Mouse (Mus musculus) layer of hippocampus, postnatal 25 days (tissue): ENCODE measurements around the gene Neo1. TPM values are rescaled to one million over a fixed set of nuclear protein-coding genes. Genes with fewer than 3 reads are reported as not detected.

Experiments
- DNase-seq, 2 experiments: peaks; one replicate each; pipeline ENCODE4 v3.0.0; 2022; ENCODE audit warnings: mixed read lengths in 2 of 2, low spot score in 1 of 2; ENCODE audit errors: extremely low spot score in 1 of 2
- total RNA-seq, 2 experiments: library from RNA; stranded (reverse); gene quantifications; 2 replicates each; pipeline ENCODE4 v1.2.3; 2021

The Neo1 gene
- total RNA-seq = 10 to 100 TPM; 86.9 to 88.5 TPM

- peak; percentile 86 to 94 for DNase-seq
These were observed at the start of gene Neo1 for GRCm38 (mm10) chr9:59036159-59036731. Neo1 (minus strand) TSS chr9:59036441.

GRCm38 (mm10) chr9:59075632-59076031, 39.4 kb upstream of the Neo1 start:
- DNase-seq = no peak

GRCm38 (mm10) chr9:59073887-59074286, 37.6 kb upstream of the Neo1 start:
- DNase-seq = no peak

GRCm38 (mm10) chr9:59072076-59072777, 36.0 kb upstream of the Neo1 start:
- DNase-seq = no peak

- DNase-seq = no peak
These were observed 35.2 kb upstream of the Neo1 start for GRCm38 (mm10) chr9:59071220-59071977.

GRCm38 (mm10) chr9:59070216-59070615, 34.0 kb upstream of the Neo1 start:
- no peak for DNase-seq

GRCm38 (mm10) chr9:59065616-59066301, 29.5 kb upstream of the Neo1 start:
- DNase-seq = no peak

- no peak for DNase-seq
These were observed 26.2 kb upstream of the Neo1 start for GRCm38 (mm10) chr9:59062409-59062808.

- DNase-seq = no peak
These were observed 23.9 kb upstream of the Neo1 start for GRCm38 (mm10) chr9:59060026-59060605.

GRCm38 (mm10) chr9:59059158-59059557, 22.9 kb upstream of the Neo1 start:
- no peak for DNase-seq

GRCm38 (mm10) chr9:59058060-59058459, 21.8 kb upstream of the Neo1 start:
- DNase-seq = no peak

- no peak for DNase-seq
These were observed 20.0 kb upstream of the Neo1 start for GRCm38 (mm10) chr9:59056281-59056680.

GRCm38 (mm10) chr9:59041805-59042204, 5.6 kb upstream of the Neo1 start:
- DNase-seq = no peak

- DNase-seq = peak in 1 of 2 experiments; percentile 54
These were observed 596 bp upstream of the Neo1 start for GRCm38 (mm10) chr9:59036732-59037341.

GRCm38 (mm10) chr9:59035342-59036158, 691 bp downstream of the Neo1 start:
- peak; percentile 33 to 36 for DNase-seq

GRCm38 (mm10) chr9:59034836-59035235, 1.4 kb downstream of the Neo1 start:
- DNase-seq = no peak

GRCm38 (mm10) chr9:59033492-59033891, 2.7 kb downstream of the Neo1 start:
- no peak for DNase-seq

- DNase-seq = no peak
These were observed 11.9 kb downstream of the Neo1 start for GRCm38 (mm10) chr9:59024245-59024844.
